Mouse (Mus musculus) layer of hippocampus, postnatal 10 days (tissue): Measurements from ENCODE around the gene Cd300ld. TPM values are rescaled to one million over a fixed set of nuclear protein-coding genes. Genes with fewer than 3 reads are reported as not detected.
"Not testable (repeated sequence)": the region's sequence is repeated elsewhere in the genome, so short reads cannot be mapped to it uniquely, and the experiment has no call there.

Source experiments
- DNase-seq, 2 experiments: peaks; one replicate each; pipeline ENCODE4 v3.0.0; 2021; ENCODE audit warnings: low spot score in 2 of 2
- long read RNA-seq: library from polyadenylated mRNA; stranded (forward); transcript quantifications from one replicate; pipeline ENCODE4 v2.0.0, GENCODE M21; 2023
- total RNA-seq, 2 experiments: library from RNA; stranded (reverse); gene quantifications; 2 replicates each; pipeline ENCODE4 v1.2.3; 2021

Gene Cd300ld
- under 1 TPM in 1 of 2 experiments, not detected in 1; 0.11 TPM for total RNA-seq
- long read RNA-seq: 0 reads

DNA sequence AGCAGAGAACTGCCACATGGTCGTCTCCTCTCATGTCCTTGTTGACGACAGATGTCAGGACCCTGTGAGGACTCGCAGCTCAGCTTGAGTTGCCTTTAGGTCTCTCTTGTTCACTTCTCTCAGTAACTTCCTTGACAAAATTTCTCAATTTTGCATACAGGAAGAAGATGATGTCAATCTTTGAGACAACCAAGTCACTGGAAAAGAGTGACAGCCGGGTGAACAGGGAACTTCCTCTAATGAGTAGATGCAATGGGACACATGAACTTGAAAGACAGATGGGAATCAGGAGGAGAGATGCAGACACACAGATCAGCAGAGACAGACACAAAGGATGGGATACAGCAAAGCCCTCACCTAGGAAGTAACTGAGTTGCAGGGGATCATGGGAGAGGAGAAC is at the start of gene Cd300ld:
Cd300ld (minus strand) TSS at position 130 of the 400 bp plus-strand sequence.
- no peak for DNase-seq

GRCm38 (mm10) chr11:115037669-115038068 is 47.9 kb upstream of the Cd300ld start, which contains the start of gene Cd300ld5:
TSS of gene Cd300ld5 (minus strand) at chr11:115037769.
- DNase-seq: not testable (repeated sequence)

DNA sequence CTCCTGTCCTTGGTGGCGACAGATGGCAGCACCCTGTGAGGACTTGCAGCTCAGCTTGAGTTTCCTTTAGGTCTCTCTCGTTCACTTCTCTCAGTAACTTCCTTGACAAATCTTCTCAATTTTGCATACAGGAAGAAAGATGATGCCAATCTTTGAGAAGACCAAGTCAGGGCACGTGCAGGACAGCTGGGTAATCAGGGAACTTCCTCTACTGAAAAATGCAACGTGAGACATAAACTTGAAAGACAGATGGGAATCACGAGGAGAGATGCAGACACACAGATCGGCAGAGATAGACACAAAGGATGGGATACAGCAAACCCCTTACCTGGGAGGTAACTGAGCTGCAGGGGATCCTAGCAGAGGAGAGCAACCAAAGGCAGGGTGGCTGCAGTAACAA is 37.2 kb upstream of the Cd300ld start, which contains the start of gene Cd300ld4:
Cd300ld4 (minus strand) TSS at position 101 of the 400 bp plus-strand sequence.
- DNase-seq: not testable (repeated sequence)

DNA sequence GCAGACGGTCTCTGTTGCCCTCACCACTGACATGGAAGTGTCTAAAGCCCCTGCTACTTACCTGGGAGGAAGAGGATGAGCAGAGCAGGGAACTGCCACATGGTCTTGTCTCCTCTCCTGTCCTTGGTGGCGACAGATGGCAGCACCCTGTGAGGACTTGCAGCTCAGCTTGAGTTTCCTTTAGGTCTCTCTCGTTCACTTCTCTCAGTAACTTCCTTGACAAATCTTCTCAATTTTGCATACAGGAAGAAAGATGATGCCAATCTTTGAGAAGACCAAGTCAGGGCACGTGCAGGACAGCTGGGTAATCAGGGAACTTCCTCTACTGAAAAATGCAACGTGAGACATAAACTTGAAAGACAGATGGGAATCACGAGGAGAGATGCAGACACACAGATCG is 26.4 kb upstream of the Cd300ld start, which contains the start of gene Cd300ld2:
Cd300ld2 (minus strand) TSS at position 101 of the 400 bp plus-strand sequence.
- not testable (repeated sequence) for DNase-seq

GRCm38 (mm10) chr11:115004070-115004469 is 14.3 kb upstream of the Cd300ld start:
- no peak for DNase-seq

DNA sequence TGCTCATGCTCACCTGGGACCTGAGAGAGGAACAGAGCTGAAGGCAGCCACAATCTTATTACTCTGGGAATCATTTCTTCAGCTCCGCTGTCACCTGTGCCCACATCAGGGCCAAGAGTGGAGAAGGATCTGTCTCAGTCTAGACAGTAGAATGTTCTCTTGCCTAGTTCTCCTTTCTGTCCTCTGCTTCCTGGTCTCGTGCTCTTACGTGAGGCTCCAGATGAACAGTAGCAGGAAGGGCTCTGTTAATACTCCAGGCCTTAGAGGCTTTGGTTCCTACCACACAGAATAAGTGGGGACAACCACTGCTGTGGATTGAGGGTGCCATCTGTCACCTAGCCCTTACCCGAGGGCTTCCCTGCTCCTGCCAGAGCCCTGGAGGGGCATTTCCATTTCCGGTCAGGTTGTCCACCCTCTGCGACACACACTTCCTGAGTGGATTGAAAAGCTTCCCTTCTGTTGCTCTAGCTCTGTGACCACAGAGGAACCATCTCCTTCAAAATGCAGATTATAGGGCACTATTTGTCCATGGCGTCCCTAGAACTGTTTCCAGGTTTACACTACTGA is 11.8 kb upstream of the Cd300ld start, which contains the start of gene Cd300c2:
Cd300c2 (minus strand) TSS at position 407 of the 567 bp plus-strand sequence.
- no peak for DNase-seq

DNA sequence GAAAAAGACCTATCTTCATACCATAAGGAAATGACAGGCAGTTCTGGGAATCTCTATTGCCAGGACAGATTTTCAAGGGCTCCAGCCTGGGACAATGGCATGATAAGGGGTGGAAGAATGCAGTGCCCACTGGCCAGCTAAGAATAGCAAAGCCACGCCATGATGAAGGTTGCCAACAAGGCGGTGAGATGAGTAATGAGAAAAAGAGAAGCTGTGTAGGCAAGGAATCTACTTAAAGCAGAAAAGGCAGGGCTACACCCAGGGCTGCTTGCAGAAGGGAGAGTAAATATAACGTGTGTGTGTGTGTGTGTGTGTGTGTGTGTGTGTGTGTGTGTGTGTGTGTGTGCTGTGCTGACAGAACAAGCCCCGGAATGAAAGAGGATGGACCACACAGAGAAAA is 7.9 kb downstream of the Cd300ld start:
- no peak for DNase-seq

DNA sequence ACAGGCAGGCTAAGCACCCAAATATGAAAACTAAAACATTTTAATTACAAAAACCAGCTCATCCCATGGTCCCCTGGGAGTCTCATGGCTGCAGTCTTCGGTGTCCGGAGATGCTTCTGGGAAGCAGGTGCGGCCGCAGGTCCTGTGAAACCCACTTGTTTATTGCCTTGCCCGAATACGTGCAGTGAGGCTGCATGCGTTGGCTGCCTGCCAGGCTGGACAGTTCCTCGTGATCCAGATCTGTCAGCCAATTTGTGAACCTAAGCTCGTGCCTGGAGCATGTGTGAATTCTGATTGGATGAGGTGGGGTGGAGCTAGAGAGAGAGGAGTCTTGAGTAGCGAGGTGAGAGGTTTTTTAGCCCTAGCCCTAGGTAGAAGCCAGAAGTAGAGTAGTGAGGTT is 17.0 kb downstream of the Cd300ld start:
- no peak for DNase-seq

DNA sequence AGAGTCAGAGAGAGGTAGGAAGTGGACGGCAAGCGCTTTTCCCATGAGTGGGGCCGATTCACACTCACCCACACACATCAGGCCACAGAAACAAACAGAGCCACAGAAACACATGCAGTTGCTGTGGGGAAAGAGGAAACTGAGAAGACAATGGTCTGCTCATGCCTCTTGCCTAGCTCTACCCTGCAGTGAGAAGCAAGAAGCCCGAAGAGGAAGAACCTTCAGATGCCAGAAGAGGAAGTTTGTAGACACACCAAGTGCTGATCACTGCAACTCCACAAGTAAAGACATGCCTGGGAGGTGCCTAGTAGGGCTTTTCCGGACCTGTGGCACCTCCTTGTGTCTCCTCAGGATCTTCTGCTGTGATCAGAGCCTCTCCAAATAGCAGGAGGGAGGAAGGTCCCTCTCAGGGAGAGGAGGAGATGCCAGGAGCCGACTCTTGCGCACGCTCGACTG is 20.9 kb downstream of the Cd300ld start, which contains the start of gene Cd300c:
Cd300c (minus strand) TSS at position 406 of the 456 bp plus-strand sequence.
- no peak for DNase-seq

DNA sequence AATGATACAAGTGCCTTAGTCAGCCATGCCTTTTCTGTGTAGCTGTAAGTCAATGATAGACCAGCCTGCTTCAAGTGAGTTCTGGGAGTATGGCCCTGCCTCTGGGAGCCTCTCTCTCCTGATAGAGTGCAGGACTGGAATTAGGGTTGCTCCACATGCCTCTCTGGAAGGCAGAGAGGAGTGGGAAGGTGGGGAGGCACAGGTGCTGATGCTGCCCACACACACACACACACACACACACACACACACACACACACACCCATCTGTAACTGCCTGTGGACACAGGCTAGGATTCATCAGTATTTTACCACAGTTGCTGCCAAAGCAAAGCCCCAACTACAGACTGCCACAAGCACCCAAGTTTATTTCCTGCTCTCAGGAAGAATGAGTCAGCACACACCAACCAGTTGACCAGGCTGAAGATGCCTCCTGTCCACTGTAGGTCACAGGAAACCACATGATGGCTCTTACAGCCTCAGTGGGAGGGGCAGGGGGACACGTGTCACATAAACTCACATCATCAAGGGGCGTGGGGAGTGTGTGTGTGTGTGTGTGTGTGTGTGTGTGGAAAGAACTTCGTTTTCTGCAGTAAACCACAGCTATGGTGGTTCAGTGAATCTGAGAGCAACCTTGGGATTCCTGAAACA is 24.4 kb downstream of the Cd300ld start:
- no peak for DNase-seq

DNA sequence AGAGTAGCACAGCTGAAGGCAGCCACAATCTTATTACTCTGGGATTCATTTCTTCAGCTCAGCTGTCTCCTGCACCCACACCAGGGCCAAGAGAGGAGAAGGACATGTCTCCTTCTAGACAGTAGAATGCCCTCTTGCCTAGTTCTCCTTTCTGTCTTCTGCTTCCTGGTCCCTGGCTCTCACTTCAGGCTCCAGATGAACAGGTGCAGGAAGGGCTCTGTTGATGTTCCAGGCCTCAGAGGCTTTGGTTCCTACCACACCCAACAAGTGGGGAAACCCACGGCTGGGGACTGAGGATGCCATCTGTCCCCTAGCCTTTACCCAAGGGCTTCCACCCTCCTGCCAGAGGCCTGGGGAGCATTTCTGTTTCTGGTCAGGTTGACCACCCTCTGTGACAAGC is 29.4 kb downstream of the Cd300ld start:
- DNase-seq: no peak

- DNase-seq: no peak
These were observed 55.6 kb downstream of the Cd300ld start, which contains the start of gene Cd300lb for GRCm38 (mm10) chr11:114934144-114934543. TSS of gene Cd300lb (minus strand) at chr11:114934386.

GRCm38 (mm10) chr11:114933591-114933990 is 56.1 kb downstream of the Cd300ld start:
- no peak for DNase-seq

Other genes starting within 250 kb of the Cd300ld start
- gene Kif19a, start 224.5 kb downstream of the Cd300ld start, total RNA-seq: 1 to 10 TPM; 6.7 to 8.7 TPM
- 10 to 100 TPM; 30.4 to 32.9 TPM for gene Btbd17, start 194.0 kb downstream of the Cd300ld start, total RNA-seq
- gene Gpr142, start 191.0 kb downstream of the Cd300ld start, total RNA-seq: not detected
- gene Gprc5c, start 138.8 kb downstream of the Cd300ld start, total RNA-seq: 1 to 10 TPM; 3.9 to 5.1 TPM
- under 1 TPM; 0.62 TPM for gene Cd300a, start 99.9 kb downstream of the Cd300ld start, total RNA-seq
- under 1 TPM in 1 of 2 experiments, not detected in 1; 0.20 TPM for gene Cd300lb, start 55.5 kb downstream of the Cd300ld start, total RNA-seq
- not detected for gene Cd300c, start 20.8 kb downstream of the Cd300ld start, total RNA-seq
- 1 to 10 TPM; 2.5 to 3.5 TPM for gene Cd300c2, start 12.0 kb upstream of the Cd300ld start, total RNA-seq
- gene Cd300ld2, start 26.3 kb upstream of the Cd300ld start, total RNA-seq: not detected
- not detected for gene Cd300ld4, start 37.1 kb upstream of the Cd300ld start, total RNA-seq
- gene Cd300ld5, start 47.8 kb upstream of the Cd300ld start, total RNA-seq: 1 to 10 TPM; 2.5 to 2.6 TPM
- gene Cd300ld3, start 58.5 kb upstream of the Cd300ld start, total RNA-seq: not detected
- gene Cd300e, start 72.3 kb upstream of the Cd300ld start, total RNA-seq: not detected
- 1 to 10 TPM in 1 of 2 experiments, under 1 TPM in 1; 0.91 to 1.6 TPM for gene Rab37, start 101.5 kb upstream of the Cd300ld start, total RNA-seq
- gene Cd300lf, start 144.1 kb upstream of the Cd300ld start, total RNA-seq: under 1 TPM; 0.27 to 0.50 TPM
- gene Slc9a3r1, start 173.4 kb upstream of the Cd300ld start, total RNA-seq: 10 to 100 TPM; 70.4 to 78.0 TPM
- gene Tmem104, start 197.6 kb upstream of the Cd300ld start, total RNA-seq: 10 to 100 TPM; 15.1 to 20.2 TPM
- 10 to 100 TPM; 15.8 to 17.6 TPM for gene Nat9, start 197.9 kb upstream of the Cd300ld start, total RNA-seq